Mouse (Mus musculus) limb, embryonic 13.5 days (tissue): ENCODE data around the gene Pgm1. TPM values are rescaled to one million over a fixed set of nuclear protein-coding genes. Genes with fewer than 3 reads are reported as not detected.
A peak's percentile ranks its signal among the peaks of the same experiment; 100 is the strongest.

ENCODE experiments used
- ATAC-seq: fragments of 200-750 bp; cut with Nextera tagmentation; 2 replicates; pipeline ENCODE4 v1.8.0; 2017; ENCODE audit warnings: low read depth, moderate number of reproducible peaks, moderate TSS enrichment; ENCODE audit not compliant: low FRiP score
- H3K27ac ChIP-seq: fragments of 300-500 bp; sonication (generic); 2 replicates; pipeline ENCODE4 v1.5.1; 2015; ENCODE audit warnings: inconsistent platforms, mild to moderate bottlenecking, moderate library complexity
- H3K27me3 ChIP-seq: fragments of 300-500 bp; sonication (generic); 2 replicates; pipeline ENCODE4 v1.6.1; 2015; ENCODE audit warnings: mild to moderate bottlenecking, inconsistent platforms
- H3K36me3 ChIP-seq: fragments of 300-500 bp; sonication (generic); 2 replicates; pipeline ENCODE4 v1.6.1; 2015; ENCODE audit warnings: inconsistent platforms, mild to moderate bottlenecking, moderate library complexity
- H3K4me1 ChIP-seq: fragments of 300-500 bp; sonication (generic); 2 replicates; pipeline ENCODE4 v1.6.1; 2015; ENCODE audit warnings: inconsistent platforms
- H3K4me2 ChIP-seq: fragments of 300-500 bp; sonication (generic); replicated peaks from 2 replicates; pipeline ENCODE4 v1.6.1; 2015; ENCODE audit warnings: inconsistent platforms, mild to moderate bottlenecking, moderate library complexity
- H3K4me3 ChIP-seq: fragments of 300-500 bp; sonication (generic); 2 replicates; pipeline ENCODE4 v1.5.1; 2015; ENCODE audit warnings: moderate library complexity, mild to moderate bottlenecking, inconsistent platforms
- H3K9ac ChIP-seq: fragments of 300-500 bp; sonication (generic); 2 replicates; pipeline ENCODE4 v1.6.1; 2015; ENCODE audit warnings: mild to moderate bottlenecking, inconsistent platforms
- H3K9me3 ChIP-seq: fragments of 300-500 bp; sonication (generic); 2 replicates; pipeline ENCODE4 v1.6.1; 2016; ENCODE audit warnings: inconsistent platforms
- WGBS: fragments of 180-500 bp; shearing (Covaris S2); methylation state at CpG from one replicate; pipeline ENCODE4 v1.1.7; 2015; 5-methylcytosine and 5-hydroxymethylcytosine counted together
- polyA plus RNA-seq: library from polyadenylated mRNA; unstranded; fragments of >200 nt; fragmentation: Nextera tagmentation; extraction: Ambion mirVana; gene quantifications from 2 replicates; pipeline ENCODE4 v1.2.1, GENCODE M21; 2015

Pgm1 gene
- polyA plus RNA-seq, 1 experiment from 2014 or later = 58.9 TPM

DNA sequence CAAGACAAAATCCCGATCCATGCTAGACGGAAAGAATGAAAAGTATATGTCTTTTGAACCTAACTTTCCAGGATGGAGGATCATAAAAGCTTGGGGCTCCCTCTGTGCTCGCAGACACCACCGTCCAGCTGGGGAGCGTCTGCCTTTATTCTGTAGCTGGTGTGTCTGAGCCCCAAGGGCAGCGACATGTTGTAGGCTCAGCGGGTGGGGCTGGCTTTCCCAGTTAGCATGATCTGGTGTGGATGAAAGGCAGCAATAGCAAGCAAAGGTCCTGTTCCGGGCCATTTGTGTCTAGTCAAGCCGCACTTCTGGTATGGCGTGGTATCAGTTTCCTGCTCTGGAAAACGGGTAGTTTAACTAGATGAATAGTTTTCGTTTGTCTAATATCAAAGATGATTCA lies 56.4 kb downstream of the Pgm1 start:
- 0 out of 2 replicates have a peak, but pooled peaks cover 3% of the 10 kb centered on the region for H3K4me1 ChIP-seq
- no peak overlapping the region for H3K4me2 ChIP-seq
- no peaks in the 10 kb centered on the region for H3K27me3 ChIP-seq
- H3K9ac ChIP-seq = no peak overlapping the region
- H3K4me3 ChIP-seq = no peak overlapping the region
- WGBS = 70% methylated on average over 12 of the region's 12 CpGs
- H3K27ac ChIP-seq = no peak overlapping the region
- no peak for ATAC-seq
- peaks cover 19% of the 10 kb centered on the region for H3K36me3 ChIP-seq
- no peaks in the 10 kb centered on the region for H3K9me3 ChIP-seq

DNA sequence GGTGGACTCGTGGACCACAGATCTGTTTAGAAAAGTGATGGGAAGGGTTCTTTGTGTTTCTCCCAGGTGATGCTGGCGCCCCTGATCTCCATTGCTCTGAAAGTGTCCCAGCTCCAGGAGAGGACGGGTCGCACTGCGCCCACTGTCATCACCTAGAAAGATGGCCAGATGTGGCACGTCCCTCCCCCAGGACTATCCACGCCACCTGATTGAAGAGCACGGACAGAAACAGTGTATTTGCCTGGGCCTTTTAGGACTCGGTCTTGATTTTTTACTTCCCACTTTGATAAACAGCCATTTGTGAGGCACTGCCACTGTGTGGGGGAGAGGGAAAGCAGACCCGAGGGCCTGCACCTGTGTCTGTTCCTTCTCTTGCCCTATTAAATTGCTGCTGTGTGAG lies 57.4 kb downstream of the Pgm1 start:
- Histone ChIP-seq H3K9ac (no peak overlapping the region), H3K9me3 (no peaks in the 10 kb centered on the region), H3K4me2 (no peak overlapping the region), H3K4me3 (no peak overlapping the region), H3K27ac (no peak overlapping the region), H3K4me1 (0 out of 2 replicates have a peak, but pooled peaks cover 3% of the 10 kb centered on the region), H3K27me3 (no peaks in the 10 kb centered on the region), H3K36me3 (peaks cover 18% of the 10 kb centered on the region)
- WGBS = 83% methylated on average over 10 of the region's 10 CpGs
- ATAC-seq = no peak

DNA sequence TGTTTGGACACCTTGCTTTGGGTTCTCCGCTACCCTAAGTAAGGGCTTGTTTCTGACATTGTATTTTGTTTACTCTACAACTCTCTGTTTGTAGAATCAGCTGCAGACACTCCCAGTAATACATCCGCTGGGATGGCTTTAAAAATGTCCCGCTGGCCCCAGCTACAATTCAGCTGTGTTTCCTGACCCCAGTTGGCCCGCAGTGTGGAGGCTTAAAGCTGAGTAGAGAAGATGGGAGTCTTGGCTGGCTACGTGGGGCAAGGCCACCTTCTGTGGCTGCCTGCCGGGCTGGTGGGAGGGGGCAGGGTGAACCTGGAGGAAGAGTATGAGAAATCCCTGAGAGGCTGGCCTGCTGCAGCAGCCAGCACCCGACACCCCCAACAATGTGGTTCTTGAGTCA lies 59.6 kb downstream of the Pgm1 start:
- WGBS = 78% methylated on average over 7 of the region's 7 CpGs
- ATAC-seq = no peak

DNA sequence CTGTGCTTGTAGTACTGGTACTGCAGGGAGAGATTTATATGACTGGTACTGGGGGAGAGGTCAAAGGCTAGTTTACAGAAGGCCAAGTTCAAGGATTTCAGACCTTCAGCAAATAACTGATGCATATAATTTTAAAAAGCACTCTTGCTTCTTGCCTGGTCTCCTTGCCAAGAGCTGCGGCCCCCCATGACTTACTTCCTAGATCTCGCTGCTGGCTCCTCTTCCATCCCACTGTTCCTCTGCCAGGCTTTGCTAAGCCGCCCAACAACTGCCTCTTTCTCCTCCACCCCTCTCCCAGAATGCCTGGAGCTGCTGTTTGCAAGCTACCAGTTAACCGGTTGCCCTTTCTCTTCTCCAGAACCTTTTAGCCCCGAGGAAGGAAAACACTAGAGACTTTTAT lies 71.8 kb downstream of the Pgm1 start:
- ATAC-seq = no peak
- H3K9ac ChIP-seq = no peak overlapping the region
- no peaks in the 10 kb centered on the region for H3K4me1 ChIP-seq
- 79% methylated on average over 5 of the region's 5 CpGs for WGBS
- no peaks in the 10 kb centered on the region for H3K27me3 ChIP-seq
- H3K4me2 ChIP-seq = no peak overlapping the region
- H3K9me3 ChIP-seq = no peaks in the 10 kb centered on the region
- no peak overlapping the region for H3K4me3 ChIP-seq
- no peaks in the 10 kb centered on the region for H3K36me3 ChIP-seq
- H3K27ac ChIP-seq = no peak overlapping the region

More for the DNA sequence above, 59.6 kb downstream of the Pgm1 start:
- Histone ChIP-seq H3K27me3 (no peaks in the 10 kb centered on the region), H3K36me3 (peaks cover 15% of the 10 kb centered on the region; the same call in 1 of the 2 replicates), H3K4me3 (no peak overlapping the region), H3K9me3 (no peaks in the 10 kb centered on the region), H3K4me1 (0 out of 2 replicates have a peak, but pooled peaks cover 3% of the 10 kb centered on the region), H3K4me2 (no peak overlapping the region), H3K9ac (no peak overlapping the region), H3K27ac (no peak overlapping the region)

DNA sequence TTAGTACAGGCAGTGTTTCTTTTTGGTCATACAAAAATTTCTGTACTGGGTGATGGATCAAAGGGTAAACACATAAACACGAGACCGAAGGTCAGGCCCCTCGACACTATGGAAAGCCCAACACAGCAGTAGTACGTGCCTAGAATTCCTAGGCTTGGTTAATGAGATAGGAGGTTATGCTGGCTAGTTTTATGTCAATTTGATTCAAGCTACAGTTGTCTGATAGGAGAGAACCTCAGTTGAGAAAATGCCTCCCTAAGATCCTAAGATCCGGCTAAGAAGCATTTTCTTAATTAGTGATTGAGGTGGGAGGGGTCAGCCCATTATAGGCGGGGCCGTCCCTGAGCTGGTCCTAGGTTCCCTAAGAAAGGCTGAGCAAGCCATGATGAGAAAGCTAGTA lies 72.6 kb downstream of the Pgm1 start:
- no peak overlapping the region for H3K9ac ChIP-seq
- H3K27ac ChIP-seq = no peak overlapping the region
- no peaks in the 10 kb centered on the region for H3K4me1 ChIP-seq
- H3K27me3 ChIP-seq = 0 out of 2 replicates have a peak, but pooled peaks cover 4% of the 10 kb centered on the region
- 64% methylated on average over 7 of the region's 7 CpGs for WGBS
- H3K4me3 ChIP-seq = no peak overlapping the region
- no peak overlapping the region for H3K4me2 ChIP-seq
- H3K36me3 ChIP-seq = no peaks in the 10 kb centered on the region
- no peaks in the 10 kb centered on the region for H3K9me3 ChIP-seq
- no peak for ATAC-seq

DNA sequence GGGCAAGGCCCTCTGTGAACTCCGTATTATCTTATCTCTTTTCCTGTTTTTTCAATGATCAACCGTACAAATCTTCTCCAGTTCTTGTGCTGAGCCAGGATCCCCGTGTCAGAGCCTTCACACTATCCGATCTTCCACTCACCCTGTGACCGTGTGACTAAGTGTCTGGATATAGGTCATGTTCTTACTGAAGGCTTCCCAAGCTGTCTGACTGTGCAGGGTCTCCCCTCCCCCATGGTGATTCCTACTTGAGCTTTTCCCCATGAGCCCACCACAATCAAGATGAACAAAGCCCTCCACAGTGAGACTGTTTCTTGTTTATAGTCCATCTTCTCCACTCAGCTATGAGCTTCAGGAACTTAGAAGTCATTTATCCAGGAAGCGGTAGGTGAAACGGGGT lies 78.5 kb downstream of the Pgm1 start:
- Histone ChIP-seq H3K4me1 (peaks cover 18% of the 10 kb centered on the region), H3K27ac (no peak overlapping the region), H3K36me3 (no peaks in the 10 kb centered on the region), H3K9ac (no peak overlapping the region), H3K27me3 (0 out of 2 replicates have a peak, but pooled peaks cover 8% of the 10 kb centered on the region), H3K4me2 (no peak overlapping the region), H3K4me3 (no peak overlapping the region), H3K9me3 (no peaks in the 10 kb centered on the region)
- no peak for ATAC-seq
- 79% methylated on average over 7 of the region's 7 CpGs for WGBS

DNA sequence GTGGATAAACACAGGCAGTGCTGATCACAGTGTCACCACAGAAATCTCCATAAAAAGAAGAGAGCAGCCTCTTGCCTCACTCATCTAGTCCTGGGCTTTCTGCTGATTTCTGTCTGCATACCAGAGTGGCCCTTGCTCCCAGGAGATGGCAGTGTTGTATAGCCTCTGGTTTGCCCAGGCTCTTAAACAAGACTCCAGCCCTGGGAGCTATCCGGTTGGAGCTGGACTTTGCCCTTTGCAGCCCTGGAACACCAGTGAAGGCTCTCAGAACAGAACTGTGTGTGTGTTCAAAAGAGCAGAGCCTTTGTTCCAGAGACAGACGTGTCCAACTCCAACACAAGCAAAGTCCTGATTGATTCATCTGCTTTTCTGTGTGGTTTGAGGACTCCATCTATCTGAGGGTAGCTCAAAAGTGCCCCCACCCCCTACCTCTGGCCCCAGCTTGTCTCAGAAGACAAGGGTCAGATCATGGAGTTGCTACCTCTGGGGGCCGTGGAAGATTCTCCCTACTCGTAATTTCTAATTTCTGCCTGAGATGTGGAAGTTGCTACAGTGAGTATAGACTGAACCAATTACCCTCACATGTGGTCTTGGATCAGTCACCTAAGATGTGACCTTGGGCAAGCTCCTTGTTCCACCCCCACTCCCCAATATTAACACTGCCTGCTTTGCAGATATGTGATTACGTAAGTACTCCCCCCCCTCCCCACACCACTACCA lies 79.3 kb downstream of the Pgm1 start:
- peak; percentile 71; the same call in 1 of the 2 replicates for ATAC-seq
- Histone ChIP-seq H3K36me3 (no peaks in the 10 kb centered on the region), H3K9ac (no peak overlapping the region), H3K27ac (no peak overlapping the region), H3K4me3 (no peak overlapping the region), H3K4me1 (peaks cover 18% of the 10 kb centered on the region), H3K9me3 (no peaks in the 10 kb centered on the region), H3K4me2 (no peak overlapping the region), H3K27me3 (0 out of 2 replicates have a peak, but pooled peaks cover 8% of the 10 kb centered on the region)
- 47% methylated on average over 5 of the region's 5 CpGs for WGBS

DNA sequence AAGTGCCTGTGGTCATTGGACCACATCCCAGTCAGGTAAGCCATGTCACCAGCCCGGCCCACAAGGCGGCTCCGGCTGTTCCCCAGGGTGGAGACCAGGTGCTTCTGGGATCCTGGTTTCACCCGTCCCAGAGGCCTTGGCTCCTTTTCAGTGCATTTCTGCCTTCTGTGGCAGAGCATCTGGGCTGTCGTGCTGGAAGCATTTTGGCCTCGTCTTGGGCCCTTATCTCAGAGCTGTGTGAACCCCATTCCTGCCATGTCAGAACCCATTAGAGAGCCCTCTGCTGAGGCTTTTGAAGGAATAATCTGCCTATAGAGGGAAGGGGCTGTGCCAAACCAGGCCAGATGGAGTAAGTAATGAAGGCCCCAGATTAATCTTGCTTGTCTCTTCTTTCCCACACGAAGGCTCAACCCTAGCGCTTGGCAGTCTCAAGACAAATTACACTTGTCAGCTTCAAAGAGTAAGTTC lies 80.0 kb downstream of the Pgm1 start:
- no peaks in the 10 kb centered on the region for H3K9me3 ChIP-seq
- no peak overlapping the region for H3K27ac ChIP-seq
- no peak overlapping the region for H3K9ac ChIP-seq
- no peak overlapping the region for H3K4me3 ChIP-seq
- H3K36me3 ChIP-seq = no peaks in the 10 kb centered on the region
- no peak overlapping the region for H3K4me2 ChIP-seq
- H3K27me3 ChIP-seq = 0 out of 2 replicates have a peak, but pooled peaks cover 8% of the 10 kb centered on the region
- H3K4me1 ChIP-seq = peaks cover 18% of the 10 kb centered on the region
- WGBS = 39% methylated on average over 8 of the region's 8 CpGs
- ATAC-seq = no peak

DNA sequence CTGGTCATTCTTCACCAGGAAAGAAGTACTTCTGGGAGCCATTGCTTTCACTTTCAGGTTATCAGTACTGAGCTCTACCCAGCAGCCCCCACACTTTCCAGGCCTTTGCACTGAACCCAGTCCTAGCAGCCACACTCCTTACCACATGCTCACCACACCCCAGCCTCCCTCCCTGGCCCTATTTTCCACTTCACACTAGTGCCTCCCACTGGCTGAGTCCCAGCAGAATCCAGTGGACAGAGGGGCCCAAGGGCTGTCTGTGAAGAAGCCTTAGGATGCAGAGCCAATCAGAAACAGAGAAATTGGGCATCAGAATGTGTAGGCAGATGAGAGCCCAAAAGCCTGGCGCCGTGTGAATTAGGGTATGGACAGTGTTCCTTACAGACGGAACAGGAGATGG lies 81.7 kb downstream of the Pgm1 start:
- Histone ChIP-seq H3K4me1 (peaks cover 18% of the 10 kb centered on the region), H3K36me3 (no peaks in the 10 kb centered on the region), H3K27me3 (0 out of 2 replicates have a peak, but pooled peaks cover 8% of the 10 kb centered on the region), H3K4me2 (no peak overlapping the region), H3K27ac (no peak overlapping the region), H3K9ac (no peak overlapping the region), H3K9me3 (no peaks in the 10 kb centered on the region), H3K4me3 (no peak overlapping the region)
- ATAC-seq = no peak
- 92% methylated on average over 3 of the region's 3 CpGs for WGBS

DNA sequence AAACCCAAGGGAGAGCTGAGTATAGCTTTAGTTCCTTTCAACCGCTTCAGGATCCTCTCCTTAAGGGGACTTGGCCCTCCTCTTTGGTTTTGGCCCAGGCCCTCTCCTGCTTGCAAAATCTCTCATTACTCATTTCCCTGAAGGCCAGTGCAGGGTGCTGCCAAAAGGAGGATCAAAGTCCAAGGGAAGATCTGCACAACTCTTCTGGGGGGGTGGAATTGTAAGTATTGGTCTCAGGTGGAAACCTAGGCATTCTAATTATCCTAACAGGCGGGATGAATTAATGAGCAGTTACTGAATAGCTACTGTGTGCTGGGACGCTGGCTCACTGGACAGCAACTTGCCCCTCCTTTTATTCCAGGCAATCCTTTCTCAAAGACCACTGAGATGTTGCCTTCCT lies 82.3 kb downstream of the Pgm1 start:
- H3K27ac ChIP-seq = no peak overlapping the region
- H3K27me3 ChIP-seq = 0 out of 2 replicates have a peak, but pooled peaks cover 4% of the 10 kb centered on the region
- WGBS = 55% methylated on average over 3 of the region's 3 CpGs
- no peaks in the 10 kb centered on the region for H3K9me3 ChIP-seq
- H3K4me3 ChIP-seq = no peak overlapping the region
- peaks cover 18% of the 10 kb centered on the region for H3K4me1 ChIP-seq
- H3K4me2 ChIP-seq = no peak overlapping the region
- H3K36me3 ChIP-seq = no peaks in the 10 kb centered on the region
- H3K9ac ChIP-seq = no peak overlapping the region
- no peak for ATAC-seq

DNA sequence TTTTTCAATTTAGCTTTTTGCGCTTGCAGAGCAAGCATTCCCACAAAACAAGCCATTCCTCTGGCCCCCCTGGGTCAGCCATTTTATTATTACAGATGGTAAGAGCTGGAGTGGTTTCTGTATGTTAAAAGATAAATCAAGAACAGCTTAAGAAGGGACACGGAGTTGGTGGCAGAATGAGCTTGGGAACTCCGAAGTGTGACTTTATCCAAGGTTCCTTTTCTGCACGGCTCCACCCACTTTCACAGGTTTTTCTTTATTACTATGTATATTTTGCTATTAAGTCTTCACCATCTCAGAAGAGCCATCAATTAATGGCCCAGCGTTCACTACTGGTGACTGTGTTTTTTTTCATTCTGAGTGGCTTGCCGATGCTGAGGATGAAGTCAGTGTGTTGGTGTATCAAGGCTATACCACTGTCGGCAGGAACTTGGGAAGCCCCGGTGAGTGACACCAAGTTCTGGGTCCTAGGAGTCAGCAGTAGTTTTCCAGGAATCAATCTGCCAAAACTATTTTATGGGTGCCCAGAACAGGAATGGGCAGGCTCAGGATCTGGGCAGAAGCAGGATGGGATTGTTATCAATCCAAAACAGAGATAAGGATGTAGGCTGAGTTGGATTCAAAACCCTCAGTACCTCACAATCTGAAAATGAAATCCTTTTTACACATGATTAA lies 83.3 kb downstream of the Pgm1 start:
- no peak overlapping the region for H3K4me3 ChIP-seq
- no peak for ATAC-seq
- 71% methylated on average over 8 of the region's 8 CpGs for WGBS
- H3K27ac ChIP-seq = no peak overlapping the region
- H3K27me3 ChIP-seq = 0 out of 2 replicates have a peak, but pooled peaks cover 4% of the 10 kb centered on the region
- peaks cover 18% of the 10 kb centered on the region for H3K4me1 ChIP-seq
- H3K9ac ChIP-seq = no peak overlapping the region
- H3K9me3 ChIP-seq = no peaks in the 10 kb centered on the region
- no peaks in the 10 kb centered on the region for H3K36me3 ChIP-seq
- H3K4me2 ChIP-seq = no peak overlapping the region

DNA sequence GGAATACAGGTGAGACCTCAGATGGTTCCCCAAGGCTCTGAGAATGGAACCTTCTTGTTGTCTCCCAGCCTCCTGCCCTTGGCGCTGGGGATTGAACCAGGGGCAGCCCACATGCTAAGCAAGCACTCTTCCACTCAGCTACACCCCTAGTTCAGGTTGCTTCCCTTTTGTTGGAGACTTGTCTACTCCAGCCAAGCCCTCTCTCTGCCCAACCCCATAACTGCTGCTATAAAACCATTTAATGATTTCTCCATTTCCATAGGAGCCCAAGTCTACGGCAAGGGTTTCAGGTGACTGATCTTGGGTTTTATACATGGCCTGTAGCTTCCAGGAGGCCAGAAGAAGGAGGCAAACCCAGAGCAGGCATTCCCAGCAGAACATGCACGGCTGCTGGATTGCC lies 98.6 kb downstream of the Pgm1 start:
- no peaks in the 10 kb centered on the region for H3K9me3 ChIP-seq
- no peak overlapping the region for H3K27ac ChIP-seq
- peaks cover 5% of the 10 kb centered on the region; the same call in 1 of the 2 replicates for H3K4me1 ChIP-seq
- no peak overlapping the region for H3K4me3 ChIP-seq
- H3K36me3 ChIP-seq = no peaks in the 10 kb centered on the region
- WGBS = 33% methylated on average over 3 of the region's 3 CpGs
- no peak overlapping the region for H3K9ac ChIP-seq
- peaks cover 19% of the 10 kb centered on the region for H3K27me3 ChIP-seq
- H3K4me2 ChIP-seq = no peak overlapping the region
- no peak for ATAC-seq
